Mouse (Mus musculus) liver, postnatal 0 days (tissue): ENCODE measurements around the gene Phf19. TPM values are rescaled to one million over a fixed set of nuclear protein-coding genes. Genes with fewer than 3 reads are reported as not detected.
A peak's percentile ranks its signal among the peaks of the same experiment; 100 is the strongest.

Experiments
- ATAC-seq: fragments of 200-750 bp; cut with Nextera tagmentation; 2 replicates; pipeline ENCODE4 v1.8.0; 2017; ENCODE audit warnings: mild to moderate bottlenecking, moderate library complexity
- DNase-seq: peaks from one replicate; pipeline ENCODE4 v3.0.0-alpha.2; 2016
- H3K27ac ChIP-seq: fragments of 300-500 bp; sonication (generic); 2 replicates; pipeline ENCODE4 v1.5.1; 2014; ENCODE audit warnings: antibody characterized with exemption, moderate library complexity, mild to moderate bottlenecking, low read depth
- H3K27me3 ChIP-seq: fragments of 300-500 bp; sonication (generic); 2 replicates; pipeline ENCODE4 v1.6.1; 2014; ENCODE audit warnings: low read length, control low read depth, mixed read lengths; ENCODE audit not compliant: insufficient read depth
- H3K36me3 ChIP-seq: fragments of 300-500 bp; sonication (generic); replicated peaks from 2 replicates; pipeline ENCODE4 v1.6.1; 2014; ENCODE audit warnings: mild to moderate bottlenecking, control low read depth, low read length, moderate library complexity, mixed read lengths; ENCODE audit not compliant: insufficient read depth
- H3K4me1 ChIP-seq: fragments of 300-500 bp; sonication (generic); 2 replicates; pipeline ENCODE4 v1.6.1; 2014; ENCODE audit warnings: antibody characterized with exemption, mild to moderate bottlenecking, control low read depth; ENCODE audit not compliant: insufficient read depth
- H3K4me2 ChIP-seq: fragments of 300-500 bp; sonication (generic); 2 replicates; pipeline ENCODE4 v1.6.1; 2014; ENCODE audit warnings: low read depth, mild to moderate bottlenecking, low read length, moderate library complexity, mixed read lengths
- H3K4me3 ChIP-seq: fragments of 300-500 bp; sonication (generic); 2 replicates; pipeline ENCODE4 v1.5.1; 2014; ENCODE audit warnings: low read depth, low read length
- H3K9ac ChIP-seq: fragments of 300-500 bp; sonication (generic); replicated peaks from 2 replicates; pipeline ENCODE4 v1.6.1; 2014; ENCODE audit warnings: mild to moderate bottlenecking, moderate library complexity
- H3K9me3 ChIP-seq: fragments of 300-500 bp; sonication (generic); 2 replicates; pipeline ENCODE4 v1.6.1; 2016; ENCODE audit warnings: mild to moderate bottlenecking, control low read depth, low read length, mixed read lengths
- CTCF ChIP-seq: sonication (generic); IDR thresholded peaks from 2 replicates; pipeline ENCODE4 v1.5.1; 2016; ENCODE audit warnings: antibody characterized with exemption, low read depth
- EP300 ChIP-seq: IDR thresholded peaks from 2 replicates; pipeline ENCODE4 v1.6.1; 2016; ENCODE audit warnings: antibody characterized with exemption, low read depth, mild to moderate bottlenecking
- WGBS: fragments of 180-500 bp; shearing (Covaris S2); extraction: QIAGEN DNeasy Blood & Tissue Kit; methylation state at CpG from one replicate; pipeline ENCODE4 v1.1.7; 2014; ENCODE audit not compliant: insufficient replicate concordance; 5-methylcytosine and 5-hydroxymethylcytosine counted together
- polyA plus RNA-seq: library from polyadenylated mRNA; unstranded; fragments of >200 nt; fragmentation: Nextera tagmentation; extraction: Ambion mirVana; gene quantifications from 2 replicates; pipeline ENCODE4 v1.2.1, GENCODE M21; 2015

The Phf19 gene
- polyA plus RNA-seq, 1 experiment from 2014 or later = 1.1 TPM

- H3K4me1 ChIP-seq = peaks cover 14% of the 10 kb centered on the region
- H3K9ac ChIP-seq = no peak overlapping the region
- no peak overlapping the region for H3K4me2 ChIP-seq
- no peak overlapping the region for H3K4me3 ChIP-seq
- H3K27me3 ChIP-seq = peaks cover 13% of the 10 kb centered on the region; the same call in 1 of the 2 replicates
- ATAC-seq = no peak
- 92% methylated on average over 4 of the region's 4 CpGs for WGBS
- DNase-seq = no peak
- H3K9me3 ChIP-seq = no peaks in the 10 kb centered on the region
- 0 out of 2 replicates have a peak, but pooled peaks cover 7% of the 10 kb centered on the region for H3K36me3 ChIP-seq
- TF ChIP-seq EP300 (no peak), CTCF (no peak)
- no peak overlapping the region for H3K27ac ChIP-seq
Measured at GRCm38 (mm10) chr2:34909719-34910118, 4.1 kb downstream of the Phf19 start.

- H3K27ac ChIP-seq = peak overlapping the region; percentile 37; the same call in 1 of the 2 replicates
- 49% methylated on average over 12 of the region's 12 CpGs for WGBS
- ATAC-seq (no peak), DNase-seq (peak; percentile 79)
- peak; percentile 28 for TF ChIP-seq CTCF
- TF ChIP-seq EP300 = no peak
- H3K9me3 ChIP-seq = no peaks in the 10 kb centered on the region
- H3K4me1 ChIP-seq = peaks cover 27% of the 10 kb centered on the region
- no peak overlapping the region for H3K4me3 ChIP-seq
- no peak overlapping the region for H3K4me2 ChIP-seq
- no peak overlapping the region for H3K9ac ChIP-seq
- H3K27me3 ChIP-seq = no peaks in the 10 kb centered on the region
- peaks cover 11% of the 10 kb centered on the region; the same call in 1 of the 2 replicates for H3K36me3 ChIP-seq
Measured at GRCm38 (mm10) chr2:34906861-34907604, 6.8 kb downstream of the Phf19 start.

- WGBS = 78% methylated on average over 6 of the region's 6 CpGs
- no peak overlapping the region for H3K4me2 ChIP-seq
Measured at GRCm38 (mm10) chr2:34906426-34906825, 7.4 kb downstream of the Phf19 start.

GRCm38 (mm10) chr2:34904849-34905542 is 8.8 kb downstream of the Phf19 start:
- TF ChIP-seq CTCF = no peak
- no peak for TF ChIP-seq EP300
- H3K36me3 ChIP-seq = peaks cover 12% of the 10 kb centered on the region; the same call in 1 of the 2 replicates
- under 1% methylated on average over 34 of the region's 34 CpGs for WGBS
- H3K27me3 ChIP-seq = no peaks in the 10 kb centered on the region
- H3K9me3 ChIP-seq = no peaks in the 10 kb centered on the region
- H3K9ac ChIP-seq = peak overlapping the region; percentile 53
- H3K4me3 ChIP-seq = peak overlapping the region; percentile 42
- peak overlapping the region; percentile 84 for H3K4me2 ChIP-seq
- H3K4me1 ChIP-seq = peaks cover 27% of the 10 kb centered on the region
- DNase-seq (peak; percentile 99), ATAC-seq (peak; percentile 95)
- H3K27ac ChIP-seq = peak overlapping the region; percentile 70

More at GRCm38 (mm10) chr2:34906426-34906825, 7.4 kb downstream of the Phf19 start:
- H3K27me3 ChIP-seq = no peaks in the 10 kb centered on the region
- H3K9ac ChIP-seq = no peak overlapping the region
- peaks cover 27% of the 10 kb centered on the region for H3K4me1 ChIP-seq
- no peak overlapping the region for H3K4me3 ChIP-seq
- no peak for ATAC-seq
- H3K36me3 ChIP-seq = peaks cover 11% of the 10 kb centered on the region; the same call in 1 of the 2 replicates
- H3K9me3 ChIP-seq = no peaks in the 10 kb centered on the region
- TF ChIP-seq EP300 = no peak
- TF ChIP-seq CTCF = no peak
- H3K27ac ChIP-seq = no peak overlapping the region
- no peak for DNase-seq

GRCm38 (mm10) chr2:34903652-34904405 is 10.0 kb downstream of the Phf19 start:
- DNase-seq = no peak
- 76% methylated on average over 4 of the region's 4 CpGs for WGBS
- Histone ChIP-seq H3K27ac (peak overlapping the region; percentile 36), H3K4me1 (peaks cover 27% of the 10 kb centered on the region), H3K27me3 (no peaks in the 10 kb centered on the region), H3K9me3 (no peaks in the 10 kb centered on the region), H3K36me3 (peaks cover 14% of the 10 kb centered on the region), H3K4me2 (peak overlapping the region; percentile 66), H3K9ac (no peak overlapping the region), H3K4me3 (no peak overlapping the region)
- TF ChIP-seq EP300 = no peak
- no peak for ATAC-seq

GRCm38 (mm10) chr2:34903191-34903590 is 10.6 kb downstream of the Phf19 start:
- Histone ChIP-seq H3K4me3 (no peak overlapping the region), H3K36me3 (peaks cover 14% of the 10 kb centered on the region), H3K4me1 (peaks cover 27% of the 10 kb centered on the region), H3K9ac (no peak overlapping the region), H3K9me3 (no peaks in the 10 kb centered on the region), H3K27me3 (no peaks in the 10 kb centered on the region), H3K27ac (no peak overlapping the region), H3K4me2 (no peak overlapping the region)
- no peak for DNase-seq
- no peak for TF ChIP-seq EP300
- no peak for TF ChIP-seq CTCF
- WGBS = 87% methylated on average over 7 of the region's 7 CpGs
- ATAC-seq = no peak
